Mouse (Mus musculus) kidney, embryonic 15.5 days (tissue): ENCODE results near the gene Arid2. TPM values are rescaled to one million over a fixed set of nuclear protein-coding genes. Genes with fewer than 3 reads are reported as not detected.

ENCODE experiments used
- ATAC-seq: fragments of 200-750 bp; cut with Nextera tagmentation; replicated peaks from 2 replicates; pipeline ENCODE4 v1.8.0; 2017; ENCODE audit warnings: moderate TSS enrichment; ENCODE audit not compliant: low FRiP score
- H3K27ac ChIP-seq: fragments of 300-500 bp; sonication (generic); 2 replicates; pipeline ENCODE4 v1.5.1; 2015; ENCODE audit warnings: mild to moderate bottlenecking, inconsistent platforms
- H3K27me3 ChIP-seq: fragments of 300-500 bp; sonication (generic); 2 replicates; pipeline ENCODE4 v1.6.1; 2015; ENCODE audit warnings: inconsistent platforms
- H3K36me3 ChIP-seq: fragments of 300-500 bp; sonication (generic); 2 replicates; pipeline ENCODE4 v1.6.1; 2015; ENCODE audit warnings: inconsistent platforms
- H3K4me1 ChIP-seq: fragments of 300-500 bp; sonication (generic); 2 replicates; pipeline ENCODE4 v1.6.1; 2015; ENCODE audit warnings: inconsistent platforms
- H3K4me2 ChIP-seq: fragments of 300-500 bp; sonication (generic); 2 replicates; pipeline ENCODE4 v1.6.1; 2015; ENCODE audit warnings: moderate library complexity, mild to moderate bottlenecking, inconsistent platforms
- H3K4me3 ChIP-seq: fragments of 300-500 bp; sonication (generic); replicated peaks from 2 replicates; pipeline ENCODE4 v1.5.1; 2015; ENCODE audit warnings: mild to moderate bottlenecking, inconsistent platforms
- H3K9ac ChIP-seq: fragments of 300-500 bp; sonication (generic); 2 replicates; pipeline ENCODE4 v1.6.1; 2015; ENCODE audit warnings: mild to moderate bottlenecking, inconsistent platforms
- H3K9me3 ChIP-seq: fragments of 300-500 bp; sonication (generic); replicated peaks from 2 replicates; pipeline ENCODE4 v1.6.1; 2016; ENCODE audit warnings: inconsistent platforms
- WGBS: fragments of 180-500 bp; shearing (Covaris S2); methylation state at CpG from one replicate; pipeline ENCODE4 v1.1.7; 2015; ENCODE audit warnings: mixed read lengths; 5-methylcytosine and 5-hydroxymethylcytosine counted together
- polyA plus RNA-seq: library from polyadenylated mRNA; unstranded; fragments of >200 nt; fragmentation: Nextera tagmentation; extraction: Ambion mirVana; gene quantifications from 2 replicates; pipeline ENCODE4 v1.2.1, GENCODE M21; 2015

Arid2 gene
- polyA plus RNA-seq, 1 experiment from 2014 or later, result 26.1 TPM

- no peak overlapping the region for H3K4me2 ChIP-seq
- no peaks in the 10 kb centered on the region for H3K9me3 ChIP-seq
- no peaks in the 10 kb centered on the region for H3K27me3 ChIP-seq
- no peak for ATAC-seq
- no peaks in the 10 kb centered on the region for H3K4me1 ChIP-seq
- H3K4me3 ChIP-seq, result no peak overlapping the region
- H3K27ac ChIP-seq, result no peak overlapping the region
- H3K36me3 ChIP-seq, result peaks cover 95% of the 10 kb centered on the region
- WGBS, result 85% methylated on average over 3 of the region's 3 CpGs
- H3K9ac ChIP-seq, result no peak overlapping the region
Observed at GRCm38 (mm10) chr15:96365351-96365750, 78.0 kb downstream of the Arid2 start.

- no peaks in the 10 kb centered on the region for H3K4me1 ChIP-seq
- ATAC-seq, result no peak
- WGBS, result 81% methylated on average over 11 of the region's 11 CpGs
- H3K9me3 ChIP-seq, result no peaks in the 10 kb centered on the region
- H3K4me2 ChIP-seq, result no peak overlapping the region
- peaks cover 97% of the 10 kb centered on the region for H3K36me3 ChIP-seq
- H3K27ac ChIP-seq, result no peak overlapping the region
- no peak overlapping the region for H3K4me3 ChIP-seq
- H3K9ac ChIP-seq, result no peak overlapping the region
- no peaks in the 10 kb centered on the region for H3K27me3 ChIP-seq
Observed at GRCm38 (mm10) chr15:96366176-96366963, 79.1 kb downstream of the Arid2 start.

GRCm38 (mm10) chr15:96371311-96371710 is 84.0 kb downstream of the Arid2 start:
- no peaks in the 10 kb centered on the region for H3K4me1 ChIP-seq
- no peak overlapping the region for H3K4me2 ChIP-seq
- H3K4me3 ChIP-seq, result no peak overlapping the region
- ATAC-seq, result no peak
- H3K27ac ChIP-seq, result no peak overlapping the region
- H3K9me3 ChIP-seq, result no peaks in the 10 kb centered on the region
- WGBS, result 95% methylated on average over 18 of the region's 18 CpGs
- H3K36me3 ChIP-seq, result peaks cover 89% of the 10 kb centered on the region
- H3K9ac ChIP-seq, result no peak overlapping the region
- H3K27me3 ChIP-seq, result no peaks in the 10 kb centered on the region

- Histone ChIP-seq H3K9me3 (no peaks in the 10 kb centered on the region), H3K27ac (no peak overlapping the region), H3K4me2 (no peak overlapping the region), H3K27me3 (no peaks in the 10 kb centered on the region), H3K4me3 (no peak overlapping the region), H3K36me3 (peaks cover 92% of the 10 kb centered on the region), H3K9ac (no peak overlapping the region), H3K4me1 (no peaks in the 10 kb centered on the region)
- WGBS, result 90% methylated on average over 6 of the region's 6 CpGs
- ATAC-seq, result no peak
Observed at GRCm38 (mm10) chr15:96372628-96373027, 85.3 kb downstream of the Arid2 start.

GRCm38 (mm10) chr15:96373161-96373560 is 85.8 kb downstream of the Arid2 start:
- no peak overlapping the region for H3K4me3 ChIP-seq
- no peak overlapping the region for H3K27ac ChIP-seq
- H3K9ac ChIP-seq, result no peak overlapping the region
- H3K4me1 ChIP-seq, result no peaks in the 10 kb centered on the region
- ATAC-seq, result no peak
- H3K4me2 ChIP-seq, result no peak overlapping the region
- WGBS, result 90% methylated on average over 5 of the region's 5 CpGs
- no peaks in the 10 kb centered on the region for H3K9me3 ChIP-seq
- no peaks in the 10 kb centered on the region for H3K27me3 ChIP-seq
- H3K36me3 ChIP-seq, result peaks cover 92% of the 10 kb centered on the region

- H3K4me1 ChIP-seq, result no peaks in the 10 kb centered on the region
- H3K9me3 ChIP-seq, result no peaks in the 10 kb centered on the region
- no peak for ATAC-seq
- H3K36me3 ChIP-seq, result peaks cover 81% of the 10 kb centered on the region
- H3K4me2 ChIP-seq, result no peak overlapping the region
- H3K4me3 ChIP-seq, result no peak overlapping the region
- 89% methylated on average over 2 of the region's 2 CpGs for WGBS
- H3K27ac ChIP-seq, result no peak overlapping the region
- no peak overlapping the region for H3K9ac ChIP-seq
- no peaks in the 10 kb centered on the region for H3K27me3 ChIP-seq
Observed at GRCm38 (mm10) chr15:96376214-96376613, 88.9 kb downstream of the Arid2 start.

- Histone ChIP-seq H3K9ac (no peak overlapping the region), H3K4me1 (no peaks in the 10 kb centered on the region), H3K27me3 (no peaks in the 10 kb centered on the region), H3K36me3 (peaks cover 76% of the 10 kb centered on the region), H3K9me3 (no peaks in the 10 kb centered on the region), H3K27ac (no peak overlapping the region), H3K4me3 (no peak overlapping the region), H3K4me2 (no peak overlapping the region)
- 88% methylated on average over 5 of the region's 5 CpGs for WGBS
- ATAC-seq, result no peak
Observed at GRCm38 (mm10) chr15:96377263-96377662, 89.9 kb downstream of the Arid2 start.

GRCm38 (mm10) chr15:96377701-96378100 is 90.4 kb downstream of the Arid2 start:
- Histone ChIP-seq H3K36me3 (peaks cover 76% of the 10 kb centered on the region), H3K4me1 (no peaks in the 10 kb centered on the region), H3K27ac (no peak overlapping the region), H3K4me2 (no peak overlapping the region), H3K4me3 (no peak overlapping the region), H3K27me3 (no peaks in the 10 kb centered on the region), H3K9ac (no peak overlapping the region), H3K9me3 (no peaks in the 10 kb centered on the region)
- 94% methylated on average over 7 of the region's 7 CpGs for WGBS
- ATAC-seq, result no peak

GRCm38 (mm10) chr15:96382223-96382622 is 94.9 kb downstream of the Arid2 start:
- ATAC-seq, result no peak
- WGBS, result 86% methylated on average over 11 of the region's 11 CpGs
- Histone ChIP-seq H3K36me3 (peaks cover 74% of the 10 kb centered on the region), H3K27ac (no peak overlapping the region), H3K9me3 (no peaks in the 10 kb centered on the region), H3K4me3 (no peak overlapping the region), H3K4me1 (no peaks in the 10 kb centered on the region), H3K9ac (no peak overlapping the region), H3K27me3 (no peaks in the 10 kb centered on the region), H3K4me2 (no peak overlapping the region)

GRCm38 (mm10) chr15:96388565-96388964 is 101.2 kb downstream of the Arid2 start:
- no peak overlapping the region for H3K4me3 ChIP-seq
- WGBS, result 60% methylated on average over 1 of the region's 1 CpGs
- H3K9ac ChIP-seq, result no peak overlapping the region
- peak; percentile 58 for ATAC-seq
- H3K4me2 ChIP-seq, result no peak overlapping the region
- no peaks in the 10 kb centered on the region for H3K4me1 ChIP-seq
- no peaks in the 10 kb centered on the region for H3K9me3 ChIP-seq
- H3K27ac ChIP-seq, result 0 out of 2 replicates have a peak overlapping the region, but pooled peaks have one; percentile 4
- peaks cover 77% of the 10 kb centered on the region for H3K36me3 ChIP-seq
- H3K27me3 ChIP-seq, result no peaks in the 10 kb centered on the region

- peaks cover 91% of the 10 kb centered on the region for H3K36me3 ChIP-seq
- no peak overlapping the region for H3K9ac ChIP-seq
- no peak for ATAC-seq
- H3K9me3 ChIP-seq, result no peaks in the 10 kb centered on the region
- no peaks in the 10 kb centered on the region for H3K4me1 ChIP-seq
- H3K27ac ChIP-seq, result no peak overlapping the region
- no peak overlapping the region for H3K4me2 ChIP-seq
- WGBS, result 93% methylated on average over 3 of the region's 3 CpGs
- H3K4me3 ChIP-seq, result no peak overlapping the region
- H3K27me3 ChIP-seq, result no peaks in the 10 kb centered on the region
Observed at GRCm38 (mm10) chr15:96392878-96393277, 105.6 kb downstream of the Arid2 start.

GRCm38 (mm10) chr15:96395071-96395470 is 107.8 kb downstream of the Arid2 start:
- H3K9ac ChIP-seq, result no peak overlapping the region
- H3K4me2 ChIP-seq, result no peak overlapping the region
- no peaks in the 10 kb centered on the region for H3K27me3 ChIP-seq
- H3K27ac ChIP-seq, result no peak overlapping the region
- H3K9me3 ChIP-seq, result no peaks in the 10 kb centered on the region
- peaks cover 89% of the 10 kb centered on the region for H3K36me3 ChIP-seq
- H3K4me3 ChIP-seq, result no peak overlapping the region
- peaks cover 2% of the 10 kb centered on the region; the same call in 1 of the 2 replicates for H3K4me1 ChIP-seq
- 97% methylated on average over 6 of the region's 6 CpGs for WGBS
- ATAC-seq, result no peak
